Mouse (Mus musculus) heart, adult 2 months (tissue): ENCODE measurements around the gene Acta2.
A peak's percentile ranks its signal among the peaks of the same experiment; 100 is the strongest.

Experiments
- CTCF ChIP-seq: fragments of 200-600 bp; IDR thresholded peaks from 2 replicates; pipeline ENCODE4 v1.8.1; 2022; ENCODE audit warnings: antibody characterized with exemption, mild to moderate bottlenecking, moderate library complexity
- EP300 ChIP-seq: fragments of 200-500 bp; IDR thresholded peaks from 2 replicates; pipeline ENCODE4 v1.6.1; 2011; ENCODE audit warnings: low read depth, low read length, control low read depth; ENCODE audit not compliant: insufficient read depth
- POLR2A ChIP-seq: fragments of 200-500 bp; IDR thresholded peaks from 2 replicates; pipeline ENCODE4 v1.6.1; 2011; ENCODE audit warnings: mild to moderate bottlenecking, low read depth, low read length, control low read depth; ENCODE audit not compliant: insufficient read depth

DNA sequence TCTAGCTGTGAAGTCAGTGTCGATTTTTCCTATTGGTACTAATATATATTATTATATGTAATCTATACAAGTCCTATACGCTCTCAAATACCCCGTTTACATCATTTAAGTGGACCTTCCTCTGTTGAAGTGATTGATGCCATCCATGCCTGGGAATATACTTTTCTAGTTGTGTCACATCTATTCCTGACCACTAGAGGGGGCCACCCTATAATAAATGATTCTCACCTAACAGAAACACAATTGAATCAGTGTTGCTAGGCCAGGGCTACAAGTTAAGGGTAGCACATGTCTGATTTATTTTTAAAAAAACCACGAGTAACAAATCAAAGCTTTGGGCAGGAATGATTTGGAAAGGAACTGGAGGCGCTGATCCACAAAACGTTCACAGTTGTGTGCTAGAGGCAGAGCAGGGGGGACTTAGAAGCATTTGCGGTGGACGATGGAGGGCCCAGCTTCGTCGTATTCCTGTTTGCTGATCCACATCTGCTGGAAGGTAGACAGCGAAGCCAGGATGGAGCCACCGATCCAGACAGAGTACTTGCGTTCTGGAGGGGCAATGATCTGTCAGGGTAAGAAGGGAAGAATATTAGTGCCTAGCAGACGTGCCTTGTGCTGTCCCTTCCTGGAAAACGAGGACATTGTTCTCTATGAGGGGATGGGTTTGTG lies 14.0 kb downstream of the Acta2 start:
- peak; percentile 83 for TF ChIP-seq CTCF
- no peak for TF ChIP-seq POLR2A
- TF ChIP-seq EP300 = no peak
